Mouse (Mus musculus): ENCODE results near the gene Erc2. TPM values are rescaled to one million over a fixed set of nuclear protein-coding genes. Genes with fewer than 3 reads are reported as not detected.

The Erc2 gene
- polyA plus RNA-seq, 1 experiment from 2014 or later, result 36.0 TPM

DNA sequence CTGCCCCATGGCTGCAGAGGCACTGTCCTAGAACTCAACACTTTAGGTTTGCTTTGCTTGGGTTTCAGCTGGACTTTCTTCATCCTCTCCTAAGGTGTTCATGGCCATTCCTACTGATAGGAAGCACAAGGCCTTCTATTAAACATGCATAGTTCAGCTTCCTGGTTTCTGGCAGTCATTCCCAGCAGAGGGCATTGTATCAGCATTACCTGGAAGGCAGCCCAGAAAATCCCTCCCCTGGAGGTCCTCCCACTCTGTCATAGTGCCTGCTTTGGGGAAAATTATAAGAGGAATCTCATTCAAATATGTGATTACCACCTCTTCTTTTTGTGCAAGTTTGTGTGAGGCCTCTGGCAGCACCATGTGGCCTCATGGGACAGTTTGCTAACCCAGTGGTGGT, 199.6 kb downstream of the Erc2 start:
- H3K9me3 ChIP-seq, result no peaks in the 10 kb centered on the region
- H3K36me3 ChIP-seq, result no peaks in the 10 kb centered on the region
- H3K4me1 ChIP-seq, result no peaks in the 10 kb centered on the region
- no peak overlapping the region for H3K4me2 ChIP-seq (replicated peaks)
- no peak overlapping the region for H3K4me3 ChIP-seq
- no peak for ATAC-seq (ENCODE audit: low FRiP score, low read depth)
- H3K27ac ChIP-seq (replicated peaks), result no peak overlapping the region
- no peak overlapping the region for H3K9ac ChIP-seq (replicated peaks)
- no peaks in the 10 kb centered on the region for H3K27me3 ChIP-seq

- Histone ChIP-seq H3K4me2 (replicated peaks) (no peak overlapping the region), H3K9ac (replicated peaks) (no peak overlapping the region), H3K27ac (replicated peaks) (no peak overlapping the region), H3K36me3 (no peaks in the 10 kb centered on the region), H3K9me3 (no peaks in the 10 kb centered on the region), H3K27me3 (no peaks in the 10 kb centered on the region), H3K4me3 (no peak overlapping the region), H3K4me1 (no peaks in the 10 kb centered on the region)
- 92% methylated on average over 6 of the region's 6 CpGs for WGBS
- no peak for ATAC-seq (ENCODE audit: low FRiP score, low read depth)
Measured at GRCm38 (mm10) chr14:27822566-27822965, 200.3 kb downstream of the Erc2 start.

DNA sequence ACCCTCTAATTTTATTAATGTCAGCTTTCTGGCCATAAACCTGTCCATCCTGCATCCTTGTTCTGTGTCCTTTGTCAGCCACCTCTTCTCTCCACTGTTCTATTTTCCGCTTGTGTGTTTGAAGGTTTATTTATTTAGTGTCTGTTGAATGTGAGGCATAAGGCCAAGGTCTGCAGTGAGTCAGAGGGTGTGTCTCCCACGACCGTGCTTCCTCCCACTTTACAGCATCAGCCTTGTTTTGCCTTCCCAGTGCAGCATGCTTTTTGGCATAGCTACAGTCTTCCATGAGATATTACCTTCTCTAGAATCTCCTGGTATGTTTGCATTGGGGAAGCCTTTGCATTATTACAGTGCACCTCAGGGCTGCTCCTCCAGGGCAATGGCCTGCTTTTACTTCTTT, 200.8 kb downstream of the Erc2 start:
- Histone ChIP-seq H3K36me3 (no peaks in the 10 kb centered on the region), H3K4me1 (no peaks in the 10 kb centered on the region), H3K4me3 (no peak overlapping the region), H3K27ac (replicated peaks) (no peak overlapping the region), H3K9me3 (no peaks in the 10 kb centered on the region), H3K9ac (replicated peaks) (no peak overlapping the region), H3K27me3 (no peaks in the 10 kb centered on the region), H3K4me2 (replicated peaks) (no peak overlapping the region)
- no peak for ATAC-seq (ENCODE audit: low FRiP score, low read depth)
- 70% methylated on average over 3 of the region's 3 CpGs for WGBS

DNA sequence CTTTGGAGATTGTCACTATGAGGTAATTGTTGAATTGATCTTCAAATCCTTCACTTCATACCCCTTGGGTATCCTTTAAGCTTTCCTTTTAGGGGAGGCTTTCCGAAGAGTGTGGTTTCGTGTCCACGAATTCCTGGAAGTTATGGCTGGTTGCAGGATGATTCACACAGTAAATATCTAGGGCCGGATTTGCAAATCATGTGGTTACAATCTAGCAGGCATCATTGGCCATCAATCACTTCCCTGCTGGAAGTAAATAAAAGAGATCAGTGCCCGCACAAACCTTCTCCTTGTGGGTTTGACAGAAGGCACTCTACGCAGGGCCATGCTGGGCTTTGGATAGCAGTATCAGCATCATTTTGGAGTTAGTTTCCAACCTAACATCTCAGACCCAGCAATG, 201.7 kb downstream of the Erc2 start:
- 92% methylated on average over 6 of the region's 6 CpGs for WGBS
- no peak overlapping the region for H3K4me3 ChIP-seq
- H3K9me3 ChIP-seq, result no peaks in the 10 kb centered on the region
- no peaks in the 10 kb centered on the region for H3K36me3 ChIP-seq
- no peak overlapping the region for H3K27ac ChIP-seq (replicated peaks)
- no peaks in the 10 kb centered on the region for H3K27me3 ChIP-seq
- no peaks in the 10 kb centered on the region for H3K4me1 ChIP-seq
- H3K4me2 ChIP-seq (replicated peaks), result no peak overlapping the region
- no peak for ATAC-seq (ENCODE audit: low FRiP score, low read depth)
- no peak overlapping the region for H3K9ac ChIP-seq (replicated peaks)

GRCm38 (mm10) chr14:27826829-27827228, 204.6 kb downstream of the Erc2 start:
- H3K27ac ChIP-seq (replicated peaks), result no peak overlapping the region
- no peaks in the 10 kb centered on the region for H3K9me3 ChIP-seq
- H3K4me1 ChIP-seq, result no peaks in the 10 kb centered on the region
- H3K4me2 ChIP-seq (replicated peaks), result no peak overlapping the region
- ATAC-seq (ENCODE audit: low FRiP score, low read depth), result no peak
- H3K27me3 ChIP-seq, result no peaks in the 10 kb centered on the region
- H3K4me3 ChIP-seq, result no peak overlapping the region
- no peak overlapping the region for H3K9ac ChIP-seq (replicated peaks)
- no peaks in the 10 kb centered on the region for H3K36me3 ChIP-seq
- WGBS, result 87% methylated on average over 1 of the region's 1 CpGs

DNA sequence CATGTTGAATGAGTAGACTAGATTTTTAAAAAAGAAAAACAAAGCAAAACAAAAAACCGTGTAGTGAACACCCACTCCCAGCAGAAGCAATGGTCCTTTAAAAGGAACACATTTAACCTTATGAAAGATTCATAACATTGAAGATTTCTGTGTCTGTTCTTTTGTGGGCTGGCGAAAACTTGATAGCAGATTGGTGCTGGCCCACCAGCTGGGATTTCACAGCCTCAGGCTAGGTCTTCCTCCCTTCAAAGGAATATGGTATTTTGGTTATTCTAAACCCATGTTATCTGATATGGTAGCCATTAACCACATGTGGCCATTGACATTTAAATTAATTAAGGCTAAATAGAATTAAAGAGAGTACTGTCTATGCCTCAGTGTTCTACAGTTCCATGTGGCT, 205.9 kb downstream of the Erc2 start:
- H3K4me2 ChIP-seq (replicated peaks), result no peak overlapping the region
- no peaks in the 10 kb centered on the region for H3K27me3 ChIP-seq
- H3K4me3 ChIP-seq, result no peak overlapping the region
- H3K36me3 ChIP-seq, result no peaks in the 10 kb centered on the region
- no peak overlapping the region for H3K9ac ChIP-seq (replicated peaks)
- no peaks in the 10 kb centered on the region for H3K4me1 ChIP-seq
- H3K9me3 ChIP-seq, result no peaks in the 10 kb centered on the region
- no peak overlapping the region for H3K27ac ChIP-seq (replicated peaks)
- ATAC-seq (ENCODE audit: low FRiP score, low read depth), result no peak
- 55% methylated on average over 2 of the region's 2 CpGs for WGBS

DNA sequence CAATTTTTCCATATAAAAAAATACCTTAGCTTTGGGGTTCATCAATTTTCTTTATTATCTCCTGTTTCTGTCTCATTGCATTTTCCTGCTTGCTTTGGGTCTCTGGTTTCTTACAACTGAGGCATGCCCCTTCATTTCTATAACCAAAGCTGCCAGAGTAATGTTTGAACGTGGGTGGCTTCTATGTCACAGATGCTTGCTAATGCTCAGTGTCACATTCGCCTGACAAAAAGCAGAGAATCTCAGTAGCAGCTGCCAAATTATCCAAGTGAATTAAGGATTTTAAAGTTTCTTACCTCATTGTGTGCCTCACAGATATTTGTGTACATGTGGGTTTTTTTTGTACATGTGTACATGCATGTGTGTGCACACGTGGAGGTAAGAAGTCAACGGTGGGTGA, 210.0 kb downstream of the Erc2 start:
- Histone ChIP-seq H3K4me1 (no peaks in the 10 kb centered on the region), H3K27ac (replicated peaks) (no peak overlapping the region), H3K9me3 (no peaks in the 10 kb centered on the region), H3K36me3 (no peaks in the 10 kb centered on the region), H3K4me3 (no peak overlapping the region), H3K27me3 (no peaks in the 10 kb centered on the region), H3K9ac (replicated peaks) (no peak overlapping the region), H3K4me2 (replicated peaks) (no peak overlapping the region)
- no peak for ATAC-seq (ENCODE audit: low FRiP score, low read depth)
- WGBS, result 85% methylated on average over 4 of the region's 4 CpGs

- Histone ChIP-seq H3K4me3 (no peak overlapping the region), H3K27ac (replicated peaks) (no peak overlapping the region), H3K4me2 (replicated peaks) (no peak overlapping the region), H3K4me1 (no peaks in the 10 kb centered on the region), H3K27me3 (no peaks in the 10 kb centered on the region), H3K36me3 (no peaks in the 10 kb centered on the region), H3K9me3 (no peaks in the 10 kb centered on the region), H3K9ac (replicated peaks) (no peak overlapping the region)
- no peak for ATAC-seq (ENCODE audit: low FRiP score, low read depth)
- WGBS, result 95% methylated on average over 1 of the region's 1 CpGs
Measured at GRCm38 (mm10) chr14:27835351-27835750, 213.1 kb downstream of the Erc2 start.

DNA sequence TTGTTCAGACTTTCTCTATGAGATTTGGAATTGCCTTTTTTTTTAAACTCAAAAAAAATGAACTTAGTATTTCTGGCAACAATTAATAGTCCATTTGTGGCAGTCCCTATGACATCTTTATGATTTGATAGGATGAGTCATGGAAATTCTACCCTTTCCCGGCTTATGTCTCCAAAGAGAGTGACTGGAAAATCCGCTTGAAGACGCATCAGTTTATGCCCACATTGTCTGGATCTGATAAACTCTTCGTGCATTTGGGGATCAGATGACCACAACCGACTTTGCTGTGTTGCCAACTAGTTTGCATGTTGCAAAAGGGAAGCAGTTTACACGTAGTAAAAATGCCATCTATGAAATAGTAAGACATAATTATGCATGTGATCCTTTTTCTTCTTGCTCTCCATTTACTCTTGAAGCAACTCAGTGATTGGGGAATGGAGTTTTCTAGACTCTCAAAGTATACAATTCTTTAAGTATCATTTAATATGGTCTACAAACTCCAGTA, 215.4 kb downstream of the Erc2 start:
- 77% methylated on average over 6 of the region's 6 CpGs for WGBS
- Histone ChIP-seq H3K4me1 (no peaks in the 10 kb centered on the region), H3K27ac (replicated peaks) (no peak overlapping the region), H3K27me3 (no peaks in the 10 kb centered on the region), H3K9me3 (no peaks in the 10 kb centered on the region), H3K4me2 (replicated peaks) (no peak overlapping the region), H3K36me3 (no peaks in the 10 kb centered on the region), H3K9ac (replicated peaks) (no peak overlapping the region), H3K4me3 (no peak overlapping the region)
- no peak for ATAC-seq (ENCODE audit: low FRiP score, low read depth)

DNA sequence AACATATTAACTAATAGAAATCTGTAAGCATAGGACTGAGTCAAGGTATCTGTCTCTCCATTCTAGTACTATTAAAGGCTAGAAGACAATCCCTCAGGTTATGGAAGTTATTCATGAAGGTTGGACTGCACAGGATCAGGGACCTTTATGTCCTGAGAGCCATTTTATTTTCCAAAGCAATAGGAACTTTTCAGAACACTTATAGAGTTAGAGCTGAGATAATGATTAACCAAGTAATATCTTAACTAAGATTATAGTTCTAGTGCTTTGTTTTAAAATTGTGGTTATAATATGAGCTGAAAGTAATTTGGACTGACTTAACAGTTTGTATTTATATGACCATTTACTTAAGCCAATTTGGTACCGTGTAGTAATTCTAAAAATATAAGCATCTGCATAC, 217.9 kb downstream of the Erc2 start:
- Histone ChIP-seq H3K27me3 (no peaks in the 10 kb centered on the region), H3K4me1 (no peaks in the 10 kb centered on the region), H3K9ac (replicated peaks) (no peak overlapping the region), H3K4me3 (no peak overlapping the region), H3K36me3 (no peaks in the 10 kb centered on the region), H3K27ac (replicated peaks) (no peak overlapping the region), H3K9me3 (no peaks in the 10 kb centered on the region), H3K4me2 (replicated peaks) (no peak overlapping the region)
- WGBS, result 92% methylated on average over 1 of the region's 1 CpGs
- ATAC-seq (ENCODE audit: low FRiP score, low read depth), result no peak

DNA sequence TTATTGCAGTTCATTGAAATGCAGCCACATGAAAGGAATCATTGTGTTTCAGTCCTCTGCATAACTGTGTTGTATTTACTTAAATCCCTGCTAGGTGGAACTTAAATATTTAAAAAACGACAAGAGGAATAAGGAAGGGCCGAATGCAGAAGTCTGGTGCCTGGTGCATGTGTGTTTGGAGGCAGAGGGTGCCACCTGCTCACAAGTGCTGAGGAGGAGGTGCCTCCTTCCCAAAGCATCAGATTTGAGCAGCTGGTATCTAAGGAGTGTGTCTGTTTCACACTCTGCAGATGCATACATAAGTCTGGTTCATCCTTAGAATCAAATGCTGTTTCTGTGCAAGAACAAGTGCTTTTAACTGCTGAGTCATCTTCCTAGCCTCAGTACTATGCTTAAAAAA, 224.6 kb downstream of the Erc2 start:
- Histone ChIP-seq H3K9me3 (no peaks in the 10 kb centered on the region), H3K4me1 (no peaks in the 10 kb centered on the region), H3K9ac (replicated peaks) (no peak overlapping the region), H3K4me3 (no peak overlapping the region), H3K27me3 (no peaks in the 10 kb centered on the region), H3K36me3 (no peaks in the 10 kb centered on the region), H3K27ac (replicated peaks) (no peak overlapping the region), H3K4me2 (replicated peaks) (no peak overlapping the region)
- ATAC-seq (ENCODE audit: low FRiP score, low read depth), result no peak
- WGBS, result 66% methylated on average over 2 of the region's 2 CpGs

DNA sequence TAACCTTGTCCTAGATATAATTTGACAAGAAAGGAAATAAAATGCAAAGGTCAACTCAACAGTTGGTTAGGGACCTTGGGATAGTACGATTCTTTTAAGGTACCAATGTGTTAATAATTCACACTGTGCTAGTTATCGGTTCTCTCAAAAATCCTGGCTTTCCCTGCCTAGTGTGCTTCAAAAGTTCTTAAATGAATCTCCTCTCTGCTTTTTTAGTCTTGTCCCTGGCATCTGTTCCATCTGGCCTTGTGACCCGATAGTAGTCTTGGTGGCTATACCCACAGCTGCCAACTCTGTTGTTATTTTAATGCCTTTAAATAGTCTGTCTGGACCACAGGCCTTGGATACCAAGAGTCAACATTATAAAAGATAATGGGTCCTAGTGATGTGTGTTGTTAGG, 225.1 kb downstream of the Erc2 start:
- no peaks in the 10 kb centered on the region for H3K9me3 ChIP-seq
- ATAC-seq (ENCODE audit: low FRiP score, low read depth), result no peak
- no peaks in the 10 kb centered on the region for H3K4me1 ChIP-seq
- H3K9ac ChIP-seq (replicated peaks), result no peak overlapping the region
- no peak overlapping the region for H3K4me3 ChIP-seq
- H3K36me3 ChIP-seq, result no peaks in the 10 kb centered on the region
- no peak overlapping the region for H3K4me2 ChIP-seq (replicated peaks)
- 78% methylated on average over 3 of the region's 3 CpGs for WGBS
- H3K27me3 ChIP-seq, result no peaks in the 10 kb centered on the region
- H3K27ac ChIP-seq (replicated peaks), result no peak overlapping the region

- H3K36me3 ChIP-seq, result no peaks in the 10 kb centered on the region
- WGBS, result 88% methylated on average over 2 of the region's 2 CpGs
- H3K27ac ChIP-seq (replicated peaks), result no peak overlapping the region
- no peak for ATAC-seq (ENCODE audit: low FRiP score, low read depth)
- H3K4me1 ChIP-seq, result no peaks in the 10 kb centered on the region
- no peak overlapping the region for H3K4me3 ChIP-seq
- H3K9me3 ChIP-seq, result no peaks in the 10 kb centered on the region
- H3K4me2 ChIP-seq (replicated peaks), result no peak overlapping the region
- no peak overlapping the region for H3K9ac ChIP-seq (replicated peaks)
- H3K27me3 ChIP-seq, result no peaks in the 10 kb centered on the region
Measured at GRCm38 (mm10) chr14:27851231-27851630, 229.0 kb downstream of the Erc2 start.

Data from midbrain, embryonic 12.5 days (tissue).